Mouse (Mus musculus) ES-E14 (cell line): ENCODE data around the gene Gclm. TPM values are rescaled to one million over a fixed set of nuclear protein-coding genes. Genes with fewer than 3 reads are reported as not detected.

Experiments used
- DNase-seq: peaks from one replicate; pipeline ENCODE4 v3.0.0-alpha.2; 2013; ENCODE audit warnings: low read depth, low spot score
- H3K27ac ChIP-seq: 2 replicates; pipeline ENCODE4 v1.5.1; 2012; ENCODE audit warnings: low read depth, mild to moderate bottlenecking, low read length, moderate library complexity, mixed read lengths; ENCODE audit not compliant: poor library complexity, insufficient read depth, severe bottlenecking
- H3K36me3 ChIP-seq: 2 replicates; pipeline ENCODE4 v1.6.1; 2012; ENCODE audit warnings: mild to moderate bottlenecking, low read length, moderate library complexity, mixed read lengths; ENCODE audit not compliant: control insufficient read depth, poor library complexity, insufficient read depth, severe bottlenecking
- H3K4me1 ChIP-seq, 2 experiments: fragments of 150-350 bp in 1 of 2; sonication (generic) in 1 of 2; 2 replicates each; pipeline ENCODE4 v1.6.1; 2012; ENCODE audit warnings: low read length in 2 of 2, mild to moderate bottlenecking in 1 of 2, mixed read lengths in 1 of 2; ENCODE audit not compliant: control insufficient read depth in 2 of 2, insufficient read depth in 2 of 2, poor library complexity in 1 of 2
- H3K4me3 ChIP-seq, 2 experiments: fragments of 150-350 bp in 1 of 2; sonication (generic) in 1 of 2; 2 replicates each; pipeline ENCODE4 v1.5.1; 2012; ENCODE audit warnings: low read length in 2 of 2, low read depth in 1 of 2, mild to moderate bottlenecking in 1 of 2, mixed read lengths in 1 of 2; ENCODE audit not compliant: insufficient read depth in 1 of 2, poor library complexity in 1 of 2, severe bottlenecking in 1 of 2
- H3K9ac ChIP-seq: 2 replicates; pipeline ENCODE4 v1.6.1; 2012; ENCODE audit warnings: low read depth, mild to moderate bottlenecking, low read length, mixed read lengths; ENCODE audit not compliant: poor library complexity, insufficient read depth, severe bottlenecking
- H3K9me3 ChIP-seq: fragments of 150-350 bp; sonication (generic); 2 replicates; pipeline ENCODE4 v1.6.1; 2012; ENCODE audit warnings: low read depth, mild to moderate bottlenecking, low read length; ENCODE audit not compliant: control insufficient read depth, insufficient read depth
- CHD2 ChIP-seq: IDR thresholded peaks from 2 replicates; pipeline ENCODE4 v1.6.1; 2014; ENCODE audit warnings: mild to moderate bottlenecking, low read depth, low read length, inconsistent platforms
- HCFC1 ChIP-seq: IDR thresholded peaks from 2 replicates; pipeline ENCODE4 v1.6.1; 2012; ENCODE audit warnings: low read length, inconsistent platforms, borderline replicate concordance; ENCODE audit not compliant: insufficient read depth
- MAFK ChIP-seq: IDR thresholded peaks from 2 replicates; pipeline ENCODE4 v1.6.1; 2014; ENCODE audit warnings: mild to moderate bottlenecking, low read depth, low read length, inconsistent platforms; ENCODE audit not compliant: insufficient read depth
- ZC3H11A ChIP-seq: IDR thresholded peaks from 2 replicates; pipeline ENCODE4 v1.6.1; 2012; ENCODE audit warnings: low read depth, mild to moderate bottlenecking, inconsistent platforms, low read length, borderline replicate concordance
- ZNF384 ChIP-seq: IDR thresholded peaks from 2 replicates; pipeline ENCODE4 v1.6.1; 2012; ENCODE audit warnings: low read depth, low read length, inconsistent platforms
- in situ Hi-C, 2 experiments: fragments of 600-800 bp; cut with MboI; formaldehyde crosslinking; loops; one replicate each; pipeline ENCODE4 v1.15.1; 2025; ENCODE audit warnings: low sequenced_read_pairs in 2 of 2, inconsistent platforms in 1 of 2; ENCODE audit not compliant: unreplicated experiment in 2 of 2
- total RNA-seq: library from RNA; depleted of rRNA; stranded (reverse); fragments of 300-350 nt; gene quantifications from 2 replicates; pipeline ENCODE4 v1.2.3, GENCODE M21; 2012

Gclm gene
- total RNA-seq, 1 experiment = 62.8 TPM

GRCm38 (mm10) chr3:122199600-122199999, 45.8 kb upstream of the Gclm start:
- TF ChIP-seq MAFK (no peak), CHD2 (no peak), HCFC1 (no peak), ZC3H11A (no peak), ZNF384 (no peak)
- no peak for DNase-seq
- in situ Hi-C loops = no loop called here
- Histone ChIP-seq H3K9ac (no peak overlapping the region), H3K4me3 (no peak overlapping the region), H3K36me3 (no peaks in the 10 kb centered on the region), H3K4me1 (peaks cover 4 to 6% of the 10 kb centered on the region in 2 experiments; a peak in 3 of 4 replicates), H3K27ac (no peak overlapping the region), H3K9me3 (no peaks in the 10 kb centered on the region)

- no peak for DNase-seq
- in situ Hi-C loops = no loop called here
- Histone ChIP-seq H3K4me1 (peaks cover 4 to 6% of the 10 kb centered on the region in 2 experiments; a peak in 3 of 4 replicates), H3K9me3 (no peaks in the 10 kb centered on the region), H3K27ac (no peak overlapping the region), H3K4me3 (no peak overlapping the region), H3K36me3 (no peaks in the 10 kb centered on the region), H3K9ac (no peak overlapping the region)
- TF ChIP-seq HCFC1 (no peak), MAFK (no peak), CHD2 (no peak), ZC3H11A (no peak), ZNF384 (no peak)
Observed at GRCm38 (mm10) chr3:122200017-122200416, 45.3 kb upstream of the Gclm start.

DNA sequence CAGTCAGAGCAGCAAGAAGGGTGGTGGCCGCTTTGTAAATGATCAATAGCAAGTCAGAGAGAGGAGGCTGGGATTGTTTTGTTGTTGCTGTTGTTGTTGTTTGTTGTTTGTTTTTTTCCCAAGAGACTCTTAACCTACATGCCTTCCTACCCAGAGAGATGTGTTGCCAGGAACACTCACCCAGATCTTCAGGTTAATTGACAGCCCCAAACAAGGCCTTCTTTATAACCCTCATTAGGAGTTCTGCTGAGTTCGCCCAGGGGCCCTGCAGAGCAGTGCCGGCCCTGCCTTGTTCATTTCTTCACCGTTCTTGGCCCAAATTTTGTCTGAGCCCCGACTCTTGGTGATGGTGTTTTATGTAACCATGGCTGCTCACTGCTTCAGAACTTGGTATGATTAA, 44.9 kb upstream of the Gclm start:
- in situ Hi-C loops = no loop called here
- Histone ChIP-seq H3K27ac (no peak overlapping the region), H3K9me3 (no peaks in the 10 kb centered on the region)

GRCm38 (mm10) chr3:122202307-122202732, 43.0 kb upstream of the Gclm start:
- TF ChIP-seq ZC3H11A (no peak), MAFK (no peak), CHD2 (no peak), ZNF384 (no peak), HCFC1 (no peak)
- in situ Hi-C loops = no loop called here
- DNase-seq = no peak
- Histone ChIP-seq H3K9me3 (no peaks in the 10 kb centered on the region), H3K27ac (no peak overlapping the region; the same call in 1 of the 2 replicates), H3K9ac (no peak overlapping the region), H3K4me1 (peaks cover 4 to 6% of the 10 kb centered on the region in 2 experiments; a peak in 3 of 4 replicates), H3K4me3 (no peak overlapping the region), H3K36me3 (no peaks in the 10 kb centered on the region)

More for the DNA sequence above, 44.9 kb upstream of the Gclm start:
- H3K4me3 ChIP-seq = no peak overlapping the region
- no peak overlapping the region for H3K9ac ChIP-seq
- DNase-seq = no peak
- H3K36me3 ChIP-seq = no peaks in the 10 kb centered on the region
- peaks cover 4 to 6% of the 10 kb centered on the region in 2 experiments; a peak in 3 of 4 replicates for H3K4me1 ChIP-seq
- no peak for TF ChIP-seq ZNF384
- TF ChIP-seq HCFC1 = no peak
- TF ChIP-seq MAFK = no peak
- no peak for TF ChIP-seq ZC3H11A
- TF ChIP-seq CHD2 = no peak
